Mouse (Mus musculus): ENCODE data around the gene Zfhx3.

DNA sequence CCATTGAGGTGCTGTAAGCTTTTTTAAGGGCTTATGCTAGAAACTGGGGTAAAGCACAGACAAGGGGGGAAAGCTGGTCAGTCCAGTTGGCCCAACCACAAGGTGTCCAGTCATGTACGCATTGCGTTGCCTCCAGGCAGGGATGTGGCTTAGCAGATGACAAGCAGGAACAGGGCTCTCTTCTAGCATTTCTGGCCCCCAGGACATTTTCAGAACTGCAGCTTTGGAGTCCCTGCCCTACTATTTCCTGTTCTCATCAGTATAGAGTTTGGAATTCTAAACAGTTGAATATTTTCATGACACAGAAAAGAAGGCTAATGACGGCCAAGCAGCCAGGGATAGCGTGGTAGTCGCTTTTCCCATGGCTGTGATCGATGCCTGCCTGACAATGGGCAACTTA is 706.5 kb downstream of the Zfhx3 start:
- no peak for TF ChIP-seq CTCF (conservative IDR thresholded peaks at IDR 0.05; ENCODE audit: insufficient read depth, insufficient read length, low read depth, low read length)
- TF ChIP-seq POLR2A (IDR thresholded peaks at IDR 0.05; ENCODE audit: low read depth, low read length), result no peak

All from kidney, adult 2 months (tissue).